Mouse (Mus musculus): ENCODE measurements around the gene Plxnb2. TPM values are rescaled to one million over a fixed set of nuclear protein-coding genes. Genes with fewer than 3 reads are reported as not detected.

Gene Plxnb2
- polyA plus RNA-seq, 1 experiment = 194 TPM

GRCm38 (mm10) chr15:89137378-89138045 is 43.1 kb downstream of the Plxnb2 start:
- Histone ChIP-seq H3K4me1 (ENCODE audit: control insufficient read depth, insufficient read depth, low read length) (no peaks in the 10 kb centered on the region), H3K27ac (ENCODE audit: insufficient read depth, low read length) (no peak overlapping the region), H3K4me3 (ENCODE audit: insufficient read depth, low read length) (no peak overlapping the region)
- TF ChIP-seq POLR2A (IDR thresholded peaks at IDR 0.05; ENCODE audit: low read depth, low read length) (no peak), CTCF (IDR thresholded peaks at IDR 0.05; ENCODE audit: borderline replicate concordance, insufficient read depth, low read length) (no peak)

DNA sequence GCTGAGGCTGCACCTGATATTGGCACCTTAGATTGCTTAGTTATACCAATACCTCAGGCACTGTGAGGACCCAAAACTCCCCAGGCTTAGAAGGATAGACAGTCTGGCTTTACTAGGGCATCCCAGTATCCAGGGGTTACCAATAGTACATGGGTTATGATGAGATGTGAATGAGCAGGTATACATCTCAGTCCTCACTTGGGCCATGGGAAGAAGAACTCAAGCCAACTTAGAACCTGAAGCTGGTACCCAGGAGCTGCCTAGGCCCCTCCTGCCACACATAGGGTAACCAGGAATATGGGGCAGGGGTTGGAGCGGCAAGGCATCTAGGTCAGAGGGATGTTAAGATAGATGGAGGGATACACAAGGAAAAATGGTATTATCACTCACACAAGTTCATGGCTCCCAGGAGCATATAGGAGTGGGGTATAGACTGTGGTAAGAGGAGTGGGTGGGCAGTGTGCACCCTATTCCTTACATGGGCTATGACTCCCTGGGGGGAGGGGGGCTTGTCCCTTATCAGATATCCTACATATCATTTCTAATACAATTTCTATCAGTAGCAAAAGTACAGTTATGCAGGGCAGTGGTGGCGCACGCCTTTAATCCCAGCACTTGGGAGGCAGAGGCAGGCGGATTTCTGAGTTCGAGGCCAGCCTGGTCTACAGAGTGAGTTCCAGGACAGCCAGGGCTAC is 44.0 kb downstream of the Plxnb2 start:
- Histone ChIP-seq H3K4me3 (ENCODE audit: insufficient read depth, low read length) (no peak overlapping the region), H3K27ac (ENCODE audit: insufficient read depth, low read length) (no peak overlapping the region), H3K4me1 (ENCODE audit: control insufficient read depth, insufficient read depth, low read length) (no peaks in the 10 kb centered on the region)
- no peak for TF ChIP-seq POLR2A (IDR thresholded peaks at IDR 0.05; ENCODE audit: low read depth, low read length)
- TF ChIP-seq CTCF (IDR thresholded peaks at IDR 0.05; ENCODE audit: borderline replicate concordance, insufficient read depth, low read length) = no peak

- H3K27ac ChIP-seq (ENCODE audit: insufficient read depth, low read length) = no peak overlapping the region
- 0 out of 2 replicates have a peak, but pooled peaks cover 3% of the 10 kb centered on the region for H3K4me1 ChIP-seq (ENCODE audit: control insufficient read depth, insufficient read depth, low read length)
- no peak for TF ChIP-seq POLR2A (IDR thresholded peaks at IDR 0.05; ENCODE audit: low read depth, low read length)
- TF ChIP-seq CTCF (IDR thresholded peaks at IDR 0.05; ENCODE audit: borderline replicate concordance, insufficient read depth, low read length) = no peak
- H3K4me3 ChIP-seq (ENCODE audit: insufficient read depth, low read length) = no peak overlapping the region
These were observed 49.3 kb downstream of the Plxnb2 start for GRCm38 (mm10) chr15:89131316-89131715.

DNA sequence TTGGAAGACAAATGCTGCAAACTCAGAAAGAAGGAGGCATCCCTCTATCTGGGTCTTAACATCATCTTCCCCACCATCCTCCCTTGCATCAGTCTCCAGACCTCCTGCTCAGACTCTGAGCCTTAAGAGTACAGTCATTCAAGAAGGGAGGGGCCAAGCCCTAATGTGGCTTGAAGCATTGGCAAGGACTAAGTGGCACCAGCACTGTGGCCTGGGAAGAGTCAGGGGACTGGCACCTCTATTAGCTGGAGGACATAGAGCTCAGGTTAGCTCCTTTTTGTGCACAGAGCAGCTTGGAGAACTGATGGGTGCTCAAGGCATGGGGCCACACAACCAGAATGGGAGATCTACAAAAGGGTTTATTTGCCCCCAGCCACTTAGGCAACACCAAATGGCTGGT is 50.3 kb downstream of the Plxnb2 start:
- Histone ChIP-seq H3K4me1 (ENCODE audit: control insufficient read depth, insufficient read depth, low read length) (0 out of 2 replicates have a peak, but pooled peaks cover 3% of the 10 kb centered on the region), H3K4me3 (ENCODE audit: insufficient read depth, low read length) (no peak overlapping the region), H3K27ac (ENCODE audit: insufficient read depth, low read length) (no peak overlapping the region)
- no peak for TF ChIP-seq CTCF (IDR thresholded peaks at IDR 0.05; ENCODE audit: borderline replicate concordance, insufficient read depth, low read length)
- TF ChIP-seq POLR2A (IDR thresholded peaks at IDR 0.05; ENCODE audit: low read depth, low read length) = no peak

DNA sequence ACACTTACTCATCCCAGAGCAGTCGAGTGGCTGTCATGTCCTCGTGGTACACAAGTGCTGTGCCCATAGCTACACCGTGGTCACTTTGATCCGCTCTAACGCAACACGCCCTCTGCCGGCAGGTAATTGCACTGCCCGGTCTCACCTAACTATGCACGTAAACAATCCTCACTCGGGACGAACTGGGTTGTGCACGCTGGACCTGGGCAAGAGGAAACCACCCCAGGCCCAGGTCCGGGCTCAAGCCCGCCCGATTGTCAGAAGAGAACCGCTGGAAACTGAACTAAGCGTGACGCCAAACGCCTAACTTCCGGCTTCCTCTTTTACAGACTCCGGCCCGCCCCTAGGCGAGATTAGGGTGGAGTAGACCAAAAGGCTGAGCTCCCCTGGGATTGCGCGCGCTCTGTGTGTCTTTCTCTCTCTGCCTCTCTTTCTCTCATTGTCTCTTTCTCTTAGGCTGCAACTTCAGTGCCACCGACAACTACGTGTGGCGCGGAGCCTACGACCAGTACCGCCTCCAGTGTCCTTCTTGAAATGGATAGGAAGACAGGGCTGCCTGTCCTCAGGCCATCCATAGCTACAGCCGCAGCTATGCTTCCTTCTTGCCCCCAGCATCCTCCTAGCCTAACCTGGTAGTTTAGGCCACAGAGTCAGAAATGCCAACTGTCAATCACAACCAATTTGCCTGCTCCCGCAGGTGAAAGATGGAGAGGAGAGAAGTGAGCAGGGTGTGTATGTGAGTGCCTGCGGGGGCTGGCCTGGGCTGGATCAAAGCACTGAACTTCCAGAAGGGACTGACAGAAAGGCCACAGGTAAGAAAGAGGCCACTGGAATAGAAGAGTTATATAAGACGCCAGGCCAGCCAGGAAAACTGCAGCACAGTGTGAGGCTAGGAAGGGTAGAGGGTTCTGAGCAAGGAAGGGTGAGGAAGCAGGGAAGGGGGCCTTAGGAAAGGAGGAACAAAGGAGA is 51.9 kb downstream of the Plxnb2 start, which contains the start of gene Hdac10:
Hdac10 (minus strand) TSS at position 319 of the 969 bp plus-strand sequence.
- 0 out of 2 replicates have a peak, but pooled peaks cover 3% of the 10 kb centered on the region for H3K4me1 ChIP-seq (ENCODE audit: control insufficient read depth, insufficient read depth, low read length)
- peak within 1 kb of the TSS; percentile 45 for H3K4me3 ChIP-seq (ENCODE audit: insufficient read depth, low read length)
- TF ChIP-seq CTCF (IDR thresholded peaks at IDR 0.05; ENCODE audit: borderline replicate concordance, insufficient read depth, low read length) (peak; percentile 97), POLR2A (IDR thresholded peaks at IDR 0.05; ENCODE audit: low read depth, low read length) (peak; percentile 79)
- H3K27ac ChIP-seq (ENCODE audit: insufficient read depth, low read length) = peak within 1 kb of the TSS; percentile 9

DNA sequence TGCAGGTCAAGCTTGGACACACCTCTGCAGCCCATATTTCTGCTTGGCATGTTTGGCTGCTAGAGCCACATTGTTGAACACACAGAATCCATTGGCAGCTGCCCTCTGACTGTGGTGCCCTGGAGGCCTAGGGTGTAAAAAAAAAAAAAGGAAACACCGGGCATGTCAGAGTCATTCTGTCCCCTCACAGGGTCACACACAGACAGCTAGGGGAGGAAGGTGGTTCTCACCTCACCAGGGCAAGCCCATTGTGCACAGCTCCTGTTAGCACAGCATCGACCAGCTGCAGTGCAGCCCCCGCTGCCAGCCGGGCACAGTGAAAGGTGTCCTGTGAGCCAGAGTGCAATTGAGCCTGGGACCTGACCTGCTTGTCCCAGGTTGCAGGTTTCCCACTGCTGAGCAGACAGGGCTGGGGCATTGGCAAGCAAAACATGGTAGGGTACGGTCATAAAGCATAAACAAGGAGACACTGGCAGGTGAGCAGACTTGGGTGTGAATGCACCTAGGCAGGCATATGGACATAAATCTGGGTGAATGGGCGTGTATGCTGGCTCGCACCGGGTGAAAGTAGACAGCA is 53.1 kb downstream of the Plxnb2 start:
- 0 out of 2 replicates have a peak, but pooled peaks cover 3% of the 10 kb centered on the region for H3K4me1 ChIP-seq (ENCODE audit: control insufficient read depth, insufficient read depth, low read length)
- H3K27ac ChIP-seq (ENCODE audit: insufficient read depth, low read length) = no peak overlapping the region
- peak overlapping the region; percentile 45 for H3K4me3 ChIP-seq (ENCODE audit: insufficient read depth, low read length)
- no peak for TF ChIP-seq CTCF (IDR thresholded peaks at IDR 0.05; ENCODE audit: borderline replicate concordance, insufficient read depth, low read length)
- TF ChIP-seq POLR2A (IDR thresholded peaks at IDR 0.05; ENCODE audit: low read depth, low read length) = no peak

DNA sequence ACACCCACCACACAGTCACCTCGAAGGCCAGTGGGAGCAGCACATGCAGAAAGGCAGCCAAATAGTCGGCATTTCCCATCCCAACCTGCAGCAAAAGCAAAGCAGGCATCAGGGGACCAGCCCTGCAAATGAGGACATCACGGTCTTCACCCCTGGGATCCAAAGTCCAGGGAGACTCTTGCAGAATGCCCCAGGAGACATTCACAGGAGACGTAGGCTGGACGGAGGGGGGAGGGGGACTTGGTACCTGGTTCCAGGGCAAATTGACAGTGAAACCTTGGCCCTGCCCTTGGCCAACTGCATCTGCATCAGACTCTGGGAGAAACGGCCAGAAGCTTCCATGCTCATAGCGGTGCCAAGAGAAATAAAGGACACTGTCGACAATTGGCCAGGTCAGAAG is 54.0 kb downstream of the Plxnb2 start:
- no peak for TF ChIP-seq POLR2A (IDR thresholded peaks at IDR 0.05; ENCODE audit: low read depth, low read length)
- TF ChIP-seq CTCF (IDR thresholded peaks at IDR 0.05; ENCODE audit: borderline replicate concordance, insufficient read depth, low read length) = no peak
- Histone ChIP-seq H3K4me3 (ENCODE audit: insufficient read depth, low read length) (no peak overlapping the region), H3K27ac (ENCODE audit: insufficient read depth, low read length) (no peak overlapping the region), H3K4me1 (ENCODE audit: control insufficient read depth, insufficient read depth, low read length) (peaks cover 7% of the 10 kb centered on the region)

DNA sequence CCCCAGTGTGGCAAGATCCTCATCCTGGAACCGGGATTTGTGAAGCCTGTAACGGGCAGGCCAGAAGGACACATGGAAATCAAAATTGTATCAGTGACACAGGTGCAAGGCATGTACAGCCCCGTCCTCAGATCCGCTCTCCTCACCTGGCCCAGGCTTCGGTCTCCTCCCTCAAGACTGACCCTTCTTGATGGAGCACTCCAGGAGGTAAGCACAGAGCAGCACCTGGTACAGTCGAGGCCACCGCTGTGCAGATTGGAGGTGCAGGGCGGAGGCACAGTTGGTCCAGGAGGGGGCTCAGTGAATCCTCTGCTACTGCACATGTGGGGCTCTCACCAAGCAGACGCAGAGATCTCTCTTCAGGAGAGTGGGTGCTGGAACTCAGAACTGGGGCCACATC is 55.2 kb downstream of the Plxnb2 start:
- no peak overlapping the region for H3K4me3 ChIP-seq (ENCODE audit: insufficient read depth, low read length)
- no peak for TF ChIP-seq CTCF (IDR thresholded peaks at IDR 0.05; ENCODE audit: borderline replicate concordance, insufficient read depth, low read length)
- no peak for TF ChIP-seq POLR2A (IDR thresholded peaks at IDR 0.05; ENCODE audit: low read depth, low read length)
- H3K4me1 ChIP-seq (ENCODE audit: control insufficient read depth, insufficient read depth, low read length) = peaks cover 8% of the 10 kb centered on the region
- no peak overlapping the region for H3K27ac ChIP-seq (ENCODE audit: insufficient read depth, low read length)

DNA sequence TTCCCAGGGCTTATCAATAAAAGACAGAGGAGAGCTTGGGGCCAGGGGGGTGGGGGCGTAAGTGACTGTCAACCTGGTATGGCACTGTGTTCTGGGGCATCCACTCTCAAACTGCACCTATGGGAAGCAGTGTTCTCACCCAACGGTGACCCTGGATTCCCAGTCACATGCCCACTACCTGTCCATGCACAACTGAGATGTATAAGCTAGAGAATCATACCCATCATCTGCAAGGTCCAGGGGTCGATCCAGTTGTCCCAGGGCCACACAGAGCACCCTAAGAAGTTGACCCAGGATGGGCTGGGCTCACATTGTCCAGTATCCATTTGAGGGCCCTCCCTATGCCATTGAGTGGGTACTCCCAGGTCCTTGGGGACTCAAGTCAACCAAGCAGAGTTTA is 56.3 kb downstream of the Plxnb2 start:
- Histone ChIP-seq H3K27ac (ENCODE audit: insufficient read depth, low read length) (no peak overlapping the region), H3K4me3 (ENCODE audit: insufficient read depth, low read length) (no peak overlapping the region)
- TF ChIP-seq POLR2A (IDR thresholded peaks at IDR 0.05; ENCODE audit: low read depth, low read length) (no peak), CTCF (IDR thresholded peaks at IDR 0.05; ENCODE audit: borderline replicate concordance, insufficient read depth, low read length) (no peak)

More for the DNA sequence above, 56.3 kb downstream of the Plxnb2 start:
- peaks cover 8% of the 10 kb centered on the region for H3K4me1 ChIP-seq (ENCODE audit: control insufficient read depth, insufficient read depth, low read length)

Data from embryonic fibroblast, embryonic 13.5 days (primary cell).